Mouse (Mus musculus): Measurements from ENCODE around the gene Sae1. TPM values are rescaled to one million over a fixed set of nuclear protein-coding genes. Genes with fewer than 3 reads are reported as not detected.

The Sae1 gene
- polyA plus RNA-seq (2012; rRNA removed), result 147 and 150 TPM in 2 replicates

DNA sequence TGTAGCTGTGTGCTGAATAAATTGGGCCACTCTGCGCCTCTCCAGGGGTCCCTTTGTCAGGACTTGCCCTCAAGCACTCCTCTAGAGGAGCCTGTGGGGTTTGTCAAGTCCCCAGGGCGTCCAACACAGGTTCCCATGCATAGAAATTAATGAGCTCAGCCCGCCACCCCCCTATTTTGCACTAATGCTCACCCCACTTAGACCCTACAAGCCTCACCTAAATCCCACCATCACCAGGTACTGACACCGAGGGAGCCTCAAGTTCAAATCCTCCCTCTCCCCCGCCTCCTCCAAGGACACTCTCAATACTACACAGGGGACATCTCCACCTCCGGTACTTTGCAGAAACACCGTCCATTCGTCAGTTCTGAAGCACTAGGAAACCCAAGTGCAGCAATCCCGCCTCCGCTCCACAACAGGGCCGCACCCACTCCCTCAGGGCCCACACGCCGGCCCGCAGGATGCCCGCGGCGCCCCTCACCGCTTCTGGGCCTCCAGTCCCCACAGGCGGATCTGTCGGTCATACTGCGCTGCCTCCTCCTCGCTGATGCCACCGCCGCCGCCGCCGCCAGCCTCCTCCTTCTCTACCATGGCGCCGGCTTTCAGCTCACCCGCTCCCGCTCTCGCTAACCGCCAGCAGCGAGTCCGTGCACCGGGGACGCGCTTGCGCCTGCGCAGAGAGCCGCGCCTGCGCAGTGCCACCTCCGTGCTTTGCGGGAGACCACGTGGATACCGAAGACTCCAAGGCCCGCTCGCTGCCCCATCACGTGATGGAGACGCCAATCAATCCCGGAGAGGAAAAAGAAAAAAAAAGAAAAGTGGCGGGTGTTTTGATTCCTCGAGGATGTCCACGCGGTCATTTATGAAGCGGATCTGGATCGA is at the start of gene Sae1:
Gene Sae1 (minus strand): TSS at position 647 of the 882 bp plus-strand sequence.
- peak; percentile 86 for TF ChIP-seq POLR2A (IDR thresholded peaks at IDR 0.05; ENCODE audit: borderline replicate concordance, extremely low read depth, insufficient read depth, insufficient read length, poor library complexity, severe bottlenecking)
- no peak for TF ChIP-seq CTCF (IDR thresholded peaks at IDR 0.05; ENCODE audit: borderline replicate concordance, extremely low read depth, insufficient read depth, insufficient read length)

DNA sequence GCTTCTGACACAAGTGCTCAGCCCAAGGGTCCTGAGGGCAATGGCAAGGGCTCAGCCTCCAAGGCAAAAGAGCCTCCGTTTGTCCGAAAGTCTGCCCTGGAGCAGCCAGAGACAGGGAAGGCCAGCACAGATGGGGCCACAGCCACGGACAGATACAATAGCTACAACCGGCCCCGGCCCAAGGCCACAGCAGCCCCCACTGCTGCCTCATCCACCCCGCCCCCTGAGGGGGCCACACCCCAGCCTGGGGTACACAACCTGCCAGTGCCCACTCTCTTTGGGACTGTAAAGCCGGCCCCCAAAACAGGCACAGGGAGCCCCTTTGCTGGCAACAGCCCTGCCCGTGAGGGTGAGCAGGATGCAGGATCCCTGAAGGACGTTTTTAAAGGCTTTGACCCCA is 47.5 kb upstream of the Sae1 start:
- DNase-seq (ENCODE audit: low read depth), result no peak
- TF ChIP-seq CTCF (IDR thresholded peaks at IDR 0.05; ENCODE audit: borderline replicate concordance, extremely low read depth, insufficient read depth, insufficient read length) (no peak), POLR2A (IDR thresholded peaks at IDR 0.05; ENCODE audit: borderline replicate concordance, extremely low read depth, insufficient read depth, insufficient read length, poor library complexity, severe bottlenecking) (no peak)

More for the DNA sequence above, at the start of gene Sae1:
- peak; percentile 99 for DNase-seq (ENCODE audit: low read depth)

DNA sequence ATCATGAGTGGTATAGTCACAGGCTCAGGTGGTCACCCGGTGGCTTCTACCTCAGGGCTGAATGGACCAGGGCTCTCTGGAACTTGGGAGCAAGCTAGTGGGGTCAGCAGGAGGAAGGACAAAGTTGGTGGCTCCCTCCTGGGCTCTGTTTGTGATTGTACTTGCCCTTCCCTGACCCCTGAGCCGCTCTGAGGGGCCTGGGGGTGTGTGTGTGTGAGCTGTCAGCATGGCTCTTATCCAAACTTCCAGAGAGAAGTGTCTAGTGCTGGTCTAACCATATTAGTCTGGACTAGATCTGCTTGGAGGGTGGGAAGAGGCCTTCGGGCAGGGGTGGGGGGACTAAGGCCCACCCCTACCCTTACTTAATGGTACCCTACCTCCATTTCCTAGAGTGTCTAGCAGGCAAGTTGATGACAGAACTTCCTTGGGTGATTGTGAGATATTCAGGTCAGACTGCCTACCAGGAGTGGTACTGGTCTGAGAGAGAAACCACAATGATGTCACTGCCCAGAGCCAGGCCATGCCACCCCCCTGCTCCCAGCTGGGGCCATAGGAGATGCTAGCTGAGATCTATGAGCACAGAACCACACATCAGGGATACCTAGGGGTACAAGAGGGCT is 45.9 kb upstream of the Sae1 start:
- TF ChIP-seq CTCF (IDR thresholded peaks at IDR 0.05; ENCODE audit: borderline replicate concordance, extremely low read depth, insufficient read depth, insufficient read length) (no peak), POLR2A (IDR thresholded peaks at IDR 0.05; ENCODE audit: borderline replicate concordance, extremely low read depth, insufficient read depth, insufficient read length, poor library complexity, severe bottlenecking) (no peak)
- no peak for DNase-seq (ENCODE audit: low read depth)

DNA sequence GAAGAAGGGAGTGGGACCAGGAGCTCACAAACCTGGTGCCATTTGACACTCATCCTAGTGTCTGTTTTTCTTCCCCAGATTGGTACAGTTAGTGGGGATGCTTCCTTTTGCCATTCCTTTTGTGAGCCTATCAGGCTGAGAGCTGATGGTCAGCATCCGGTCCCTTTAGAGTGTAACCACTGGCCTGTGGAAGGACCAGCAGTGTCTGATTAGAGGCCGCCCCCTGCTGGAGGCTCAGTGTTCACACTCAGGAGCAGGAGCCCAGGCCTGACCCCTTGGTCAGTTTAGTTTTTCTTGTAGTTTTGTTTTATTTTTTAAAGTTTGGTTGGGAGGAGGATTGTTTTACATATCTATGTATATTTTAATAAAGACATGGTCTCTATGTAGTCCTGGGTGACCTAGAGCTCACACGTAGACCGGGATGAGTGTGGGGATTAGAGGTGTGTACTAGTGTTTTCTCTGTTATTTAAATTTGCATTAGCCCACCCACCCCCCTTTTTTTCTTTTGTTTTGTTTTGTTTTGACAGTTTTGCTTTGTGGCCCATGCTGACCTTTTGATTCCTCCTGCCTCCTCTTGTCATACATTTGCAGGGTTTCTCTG is 38.6 kb upstream of the Sae1 start:
- DNase-seq (ENCODE audit: low read depth), result peak; percentile 69
- TF ChIP-seq POLR2A (IDR thresholded peaks at IDR 0.05; ENCODE audit: borderline replicate concordance, extremely low read depth, insufficient read depth, insufficient read length, poor library complexity, severe bottlenecking) (no peak), CTCF (IDR thresholded peaks at IDR 0.05; ENCODE audit: borderline replicate concordance, extremely low read depth, insufficient read depth, insufficient read length) (peak; percentile 75)

DNA sequence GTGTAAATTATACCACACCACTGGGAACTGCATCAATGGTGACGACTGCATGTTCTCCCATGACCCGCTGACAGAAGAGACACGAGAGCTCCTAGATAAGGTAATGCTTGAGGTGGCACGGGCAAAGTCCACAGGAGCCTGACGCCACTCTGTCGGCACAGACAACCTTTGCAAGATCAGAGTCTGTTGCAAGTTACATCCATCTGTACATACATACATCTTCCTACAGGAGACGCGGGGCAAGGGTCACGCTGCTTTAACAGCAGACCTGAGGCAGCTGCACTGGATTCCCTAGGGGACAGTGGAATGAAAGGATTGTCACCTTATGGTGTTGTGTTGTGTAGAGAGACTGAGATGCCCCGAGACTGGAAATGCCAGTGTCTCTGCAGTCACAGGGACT is 38.1 kb upstream of the Sae1 start:
- no peak for DNase-seq (ENCODE audit: low read depth)
- TF ChIP-seq POLR2A (IDR thresholded peaks at IDR 0.05; ENCODE audit: borderline replicate concordance, extremely low read depth, insufficient read depth, insufficient read length, poor library complexity, severe bottlenecking) (no peak), CTCF (IDR thresholded peaks at IDR 0.05; ENCODE audit: borderline replicate concordance, extremely low read depth, insufficient read depth, insufficient read length) (no peak)

DNA sequence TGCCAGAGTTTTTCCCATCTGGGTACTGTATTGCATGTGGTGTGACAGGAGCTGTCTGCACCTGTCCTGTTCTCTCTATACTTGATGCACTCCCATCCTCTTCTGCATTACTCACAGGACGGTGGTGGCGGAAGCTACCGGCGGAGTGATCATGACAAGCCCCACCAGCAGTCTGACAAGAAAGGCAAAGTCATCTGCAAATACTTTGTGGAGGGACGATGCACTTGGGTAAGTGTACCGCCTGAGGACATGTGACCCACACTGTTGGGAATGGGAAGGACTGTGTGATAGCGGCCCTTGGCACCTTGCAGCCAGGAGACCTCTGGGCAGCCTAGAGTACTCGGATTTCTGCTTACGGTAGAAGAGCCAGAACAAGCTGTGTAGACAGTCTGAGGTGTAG is 36.1 kb upstream of the Sae1 start:
- no peak for DNase-seq (ENCODE audit: low read depth)
- no peak for TF ChIP-seq POLR2A (IDR thresholded peaks at IDR 0.05; ENCODE audit: borderline replicate concordance, extremely low read depth, insufficient read depth, insufficient read length, poor library complexity, severe bottlenecking)
- no peak for TF ChIP-seq CTCF (IDR thresholded peaks at IDR 0.05; ENCODE audit: borderline replicate concordance, extremely low read depth, insufficient read depth, insufficient read length)

DNA sequence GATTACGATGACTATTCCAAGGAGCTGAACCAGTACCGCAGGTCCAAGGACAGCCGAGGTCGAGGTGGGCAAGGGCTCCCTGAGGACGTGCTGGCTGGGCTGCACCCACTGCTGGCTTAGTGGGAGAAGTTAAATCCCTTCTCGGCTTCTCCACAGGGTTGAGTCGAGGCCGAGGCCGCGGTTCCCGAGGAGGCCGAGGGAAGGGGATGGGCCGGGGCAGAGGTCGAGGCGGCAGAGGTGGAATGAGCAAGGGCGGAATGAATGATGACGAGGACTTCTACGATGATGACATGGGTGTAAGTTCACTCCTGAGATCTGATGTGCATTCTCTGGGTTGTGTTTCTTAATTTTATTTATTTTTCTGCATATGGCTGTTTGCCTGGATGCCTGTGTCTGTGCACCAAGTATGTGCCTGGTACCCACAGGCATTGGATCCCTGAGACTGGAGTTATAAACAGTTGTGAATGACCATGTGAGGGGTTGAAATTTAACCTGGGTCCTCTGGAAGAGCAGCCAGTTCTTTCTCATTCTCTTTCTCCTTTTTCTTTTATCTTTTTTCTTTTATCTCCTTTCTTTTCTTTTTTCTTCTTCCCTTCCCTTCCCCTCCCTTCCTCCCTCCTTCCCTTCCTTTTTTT is 34.7 kb upstream of the Sae1 start:
- TF ChIP-seq POLR2A (IDR thresholded peaks at IDR 0.05; ENCODE audit: borderline replicate concordance, extremely low read depth, insufficient read depth, insufficient read length, poor library complexity, severe bottlenecking) (no peak), CTCF (IDR thresholded peaks at IDR 0.05; ENCODE audit: borderline replicate concordance, extremely low read depth, insufficient read depth, insufficient read length) (no peak)
- no peak for DNase-seq (ENCODE audit: low read depth)

DNA sequence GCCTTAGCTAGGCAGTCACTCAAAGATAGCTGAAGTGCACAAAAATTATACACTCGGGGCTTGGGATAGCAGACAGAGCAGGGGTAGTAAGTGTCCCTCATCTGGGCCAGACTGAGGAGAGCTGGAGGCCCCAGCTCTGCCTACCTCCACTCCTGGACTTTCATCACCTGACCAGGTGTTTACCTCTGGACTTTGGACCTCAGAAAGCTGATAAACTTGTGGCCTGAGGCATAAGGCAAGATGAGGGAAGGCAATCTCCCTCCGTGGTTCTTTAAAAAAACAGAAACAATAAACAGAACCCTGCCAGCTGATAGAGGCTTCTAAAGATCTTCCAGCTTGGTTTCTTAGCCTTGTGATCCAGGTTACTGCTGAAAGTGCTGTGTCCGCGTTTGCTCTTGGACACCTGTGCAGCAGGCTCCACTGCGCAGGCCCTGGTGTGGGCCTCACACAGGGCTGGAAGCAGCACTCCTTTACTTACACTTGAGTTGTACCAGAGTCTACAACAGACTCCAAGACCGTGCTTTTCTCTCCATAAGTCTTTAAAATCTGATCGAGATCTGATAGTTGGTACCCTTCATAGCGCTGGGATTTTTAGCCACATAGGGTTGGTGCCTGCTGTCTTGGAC is 33.0 kb upstream of the Sae1 start:
- DNase-seq (ENCODE audit: low read depth), result no peak
- TF ChIP-seq POLR2A (IDR thresholded peaks at IDR 0.05; ENCODE audit: borderline replicate concordance, extremely low read depth, insufficient read depth, insufficient read length, poor library complexity, severe bottlenecking) (no peak), CTCF (IDR thresholded peaks at IDR 0.05; ENCODE audit: borderline replicate concordance, extremely low read depth, insufficient read depth, insufficient read length) (no peak)

DNA sequence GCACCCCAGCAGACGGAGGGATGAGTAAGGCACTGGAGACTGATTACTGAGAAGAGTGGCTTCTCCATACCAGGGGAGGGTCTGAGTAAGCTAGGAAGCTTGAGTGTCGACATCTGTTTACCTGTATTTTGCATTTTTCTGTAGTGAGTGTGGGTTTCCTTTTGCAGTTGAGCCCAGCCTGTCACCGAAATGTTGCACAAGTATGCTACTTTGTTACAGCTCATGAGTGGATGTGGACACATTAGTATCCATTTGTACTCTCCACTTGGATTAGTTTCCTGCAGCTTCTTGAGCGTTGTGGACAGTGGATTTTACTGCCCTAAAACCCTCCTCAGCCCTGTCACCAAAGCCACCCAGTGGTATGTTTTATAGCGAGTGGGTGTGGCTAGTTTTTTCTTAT is 31.1 kb upstream of the Sae1 start:
- no peak for TF ChIP-seq CTCF (IDR thresholded peaks at IDR 0.05; ENCODE audit: borderline replicate concordance, extremely low read depth, insufficient read depth, insufficient read length)
- no peak for TF ChIP-seq POLR2A (IDR thresholded peaks at IDR 0.05; ENCODE audit: borderline replicate concordance, extremely low read depth, insufficient read depth, insufficient read length, poor library complexity, severe bottlenecking)
- DNase-seq (ENCODE audit: low read depth), result no peak

DNA sequence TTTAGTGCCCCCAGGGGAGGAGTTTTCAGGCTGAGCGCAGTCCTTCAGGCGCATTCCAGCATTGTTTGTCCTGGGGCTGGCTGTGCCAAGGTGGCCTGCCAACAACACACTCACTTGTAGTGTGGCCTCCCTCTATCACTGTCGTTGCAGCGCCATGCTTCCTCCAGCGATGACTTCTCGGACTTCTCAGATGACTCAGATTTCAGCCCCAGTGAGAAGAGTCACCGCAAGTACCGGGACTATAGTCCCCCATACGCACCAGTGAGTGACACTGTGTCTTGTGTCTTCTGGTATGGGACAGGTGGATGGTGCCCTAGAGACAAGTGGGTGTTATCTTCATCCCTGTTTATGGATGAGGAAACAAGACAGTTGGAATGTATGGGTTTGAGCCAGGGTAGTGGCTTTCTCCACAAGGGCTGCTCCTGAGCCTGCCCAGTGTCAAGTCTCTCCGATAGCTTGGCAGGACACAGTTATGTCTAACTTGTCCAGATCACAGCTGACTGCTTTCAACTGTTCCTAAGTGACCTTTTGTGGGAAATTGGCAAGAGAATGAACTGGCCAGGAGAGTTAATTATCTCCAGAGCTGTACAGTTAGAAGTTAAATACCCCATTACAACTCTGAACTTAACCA is 29.6 kb upstream of the Sae1 start:
- DNase-seq (ENCODE audit: low read depth), result no peak
- no peak for TF ChIP-seq CTCF (IDR thresholded peaks at IDR 0.05; ENCODE audit: borderline replicate concordance, extremely low read depth, insufficient read depth, insufficient read length)

Data from brain, embryonic 14.5 days (tissue).